Mouse (Mus musculus) cortical plate, adult 2 months (tissue): ENCODE measurements at regions not wholly inside any gene's neighbourhood (a gene's known extent, or its start where the extent isn't known, plus 50 kb on each side); places are given as distances from the start of the nearest gene placed in this dataset.

Source experiments
- CTCF ChIP-seq: fragments of 200-500 bp; IDR thresholded peaks from 2 replicates; pipeline ENCODE4 v1.5.1; 2011; ENCODE audit warnings: mild to moderate bottlenecking, control low read depth, low read length; ENCODE audit not compliant: insufficient read depth; ENCODE audit errors: extremely low read depth
- POLR2A ChIP-seq: fragments of 200-500 bp; IDR thresholded peaks from 2 replicates; pipeline ENCODE4 v1.6.1; 2011; ENCODE audit warnings: mild to moderate bottlenecking, low read length, control low read depth; ENCODE audit not compliant: insufficient read depth; ENCODE audit errors: extremely low read depth

- TF ChIP-seq POLR2A, result no peak
- no peak for TF ChIP-seq CTCF
Observed at GRCm38 (mm10) chr5:132671496-132671895, 128.4 kb upstream of the Auts2 start.
